Mouse (Mus musculus): ENCODE measurements around the gene Gria4. TPM values are rescaled to one million over a fixed set of nuclear protein-coding genes. Genes with fewer than 3 reads are reported as not detected.
A peak's percentile ranks its signal among the peaks of the same experiment; 100 is the strongest.

Gene Gria4
- polyA plus RNA-seq, 1 experiment from 2014 or later, result 14.8 TPM

DNA sequence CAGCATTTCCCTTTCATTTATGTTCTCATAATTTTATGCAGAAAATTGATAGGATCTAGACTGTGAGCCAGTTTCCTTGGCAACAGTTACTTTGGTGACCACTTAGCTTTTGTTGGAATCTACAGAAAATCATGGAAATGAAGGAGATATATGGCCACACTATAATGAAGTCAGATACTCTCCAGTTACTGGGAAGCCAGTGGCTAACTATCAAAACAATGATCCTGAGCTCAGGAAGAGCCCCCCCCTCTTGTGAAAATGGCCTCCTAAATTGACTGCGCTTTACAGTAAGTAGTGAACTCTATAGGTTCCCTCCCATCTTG, 281.5 kb downstream of the Gria4 start:
- H3K4me3 ChIP-seq (ENCODE audit: low read depth, low read length), result no peak overlapping the region
- peak; percentile 66 for DNase-seq (ENCODE audit: low spot score)
- H3K9me3 ChIP-seq (replicated peaks; ENCODE audit: control insufficient read depth, low read length), result no peaks in the 10 kb centered on the region
- no peak overlapping the region; the same call in 1 of the 2 replicates for H3K27ac ChIP-seq (ENCODE audit: low read depth, low read length)
- H3K27me3 ChIP-seq (replicated peaks; ENCODE audit: control insufficient read depth, insufficient read depth, low read length), result no peaks in the 10 kb centered on the region
- H3K4me1 ChIP-seq (ENCODE audit: control insufficient read depth, insufficient read depth, low read length), result peaks cover 3% of the 10 kb centered on the region
- ATAC-seq, result peak; percentile 76
- no peaks in the 10 kb centered on the region for H3K36me3 ChIP-seq (ENCODE audit: control insufficient read depth, insufficient read depth, low read length)
- H3K9ac ChIP-seq (ENCODE audit: low read length), result no peak overlapping the region
- WGBS, result 94% methylated on average over 1 of the region's 1 CpGs
- no peak overlapping the region for H3K4me2 ChIP-seq (ENCODE audit: low read length)

DNA sequence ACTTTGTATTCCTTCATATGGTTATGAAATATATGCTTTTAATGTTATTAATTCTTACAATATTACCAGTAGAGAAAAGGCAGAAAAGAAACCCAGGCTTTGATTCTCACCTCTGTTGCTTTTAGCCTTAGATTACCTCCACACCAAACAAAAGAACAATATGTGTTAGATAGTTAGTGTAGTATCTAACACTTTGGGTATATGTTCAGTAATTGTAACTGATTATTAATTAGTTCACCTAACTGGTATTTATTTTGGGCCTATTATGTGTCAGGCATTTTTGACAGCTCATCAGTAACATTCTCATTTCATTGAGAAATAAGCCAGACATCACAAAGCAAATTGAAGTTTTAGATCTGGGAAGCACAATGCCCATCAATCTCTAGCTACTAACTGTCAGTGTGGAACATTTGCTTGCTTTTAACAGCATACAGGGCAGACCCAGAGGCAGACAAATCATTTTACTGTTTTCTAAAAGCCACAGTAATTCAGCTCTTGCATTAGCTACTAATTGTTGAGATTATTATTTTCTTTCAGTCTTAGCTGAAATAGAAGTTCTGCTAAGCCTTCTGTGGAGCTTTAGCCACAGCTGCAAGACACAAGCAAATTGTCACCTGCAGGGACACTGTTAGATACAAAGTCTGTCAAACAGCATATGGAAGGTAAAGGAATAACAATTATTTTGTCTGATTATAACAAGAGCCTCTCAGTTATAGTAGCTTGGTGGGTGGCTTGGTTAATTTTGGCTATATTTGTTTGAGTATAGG, 282.1 kb downstream of the Gria4 start:
- no peaks in the 10 kb centered on the region for H3K36me3 ChIP-seq (ENCODE audit: control insufficient read depth, insufficient read depth, low read length)
- H3K9ac ChIP-seq (ENCODE audit: low read length), result no peak overlapping the region
- H3K27ac ChIP-seq (ENCODE audit: low read depth, low read length), result no peak overlapping the region; the same call in 1 of the 2 replicates
- no peaks in the 10 kb centered on the region for H3K27me3 ChIP-seq (replicated peaks; ENCODE audit: control insufficient read depth, insufficient read depth, low read length)
- H3K9me3 ChIP-seq (replicated peaks; ENCODE audit: control insufficient read depth, low read length), result no peaks in the 10 kb centered on the region
- no peak overlapping the region for H3K4me2 ChIP-seq (ENCODE audit: low read length)
- ATAC-seq, result peak; percentile 60; the same call in 1 of the 2 replicates
- DNase-seq (ENCODE audit: low spot score), result no peak
- H3K4me3 ChIP-seq (ENCODE audit: low read depth, low read length), result no peak overlapping the region
- peaks cover 3% of the 10 kb centered on the region for H3K4me1 ChIP-seq (ENCODE audit: control insufficient read depth, insufficient read depth, low read length)

DNA sequence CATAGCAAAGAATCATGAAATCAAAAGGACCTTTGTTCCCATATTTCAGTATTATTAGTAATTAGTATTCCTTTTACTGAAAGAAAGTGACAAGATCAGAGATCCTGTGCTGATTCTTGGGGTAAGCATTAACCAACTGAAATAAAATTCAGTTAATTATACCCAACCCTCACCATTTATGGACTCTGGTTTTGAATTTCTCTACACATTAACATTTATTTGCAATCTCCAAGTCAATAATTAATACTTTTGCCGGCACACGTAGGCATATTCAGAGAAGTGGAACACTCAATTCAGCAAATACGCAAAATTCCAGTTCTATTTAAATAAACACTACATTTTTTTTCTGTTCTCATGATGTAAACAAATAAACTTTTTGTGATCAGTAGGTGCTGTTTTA, 289.9 kb downstream of the Gria4 start:
- H3K9ac ChIP-seq (ENCODE audit: low read length), result no peak overlapping the region
- 91% methylated on average over 3 of the region's 3 CpGs for WGBS
- no peaks in the 10 kb centered on the region for H3K36me3 ChIP-seq (ENCODE audit: control insufficient read depth, insufficient read depth, low read length)
- no peaks in the 10 kb centered on the region for H3K9me3 ChIP-seq (replicated peaks; ENCODE audit: control insufficient read depth, low read length)
- H3K4me3 ChIP-seq (ENCODE audit: low read depth, low read length), result no peak overlapping the region
- H3K27me3 ChIP-seq (replicated peaks; ENCODE audit: control insufficient read depth, insufficient read depth, low read length), result no peaks in the 10 kb centered on the region
- ATAC-seq, result no peak
- H3K4me1 ChIP-seq (ENCODE audit: control insufficient read depth, insufficient read depth, low read length), result no peaks in the 10 kb centered on the region
- H3K4me2 ChIP-seq (ENCODE audit: low read length), result no peak overlapping the region
- no peak overlapping the region for H3K27ac ChIP-seq (ENCODE audit: low read depth, low read length)
- DNase-seq (ENCODE audit: low spot score), result no peak

DNA sequence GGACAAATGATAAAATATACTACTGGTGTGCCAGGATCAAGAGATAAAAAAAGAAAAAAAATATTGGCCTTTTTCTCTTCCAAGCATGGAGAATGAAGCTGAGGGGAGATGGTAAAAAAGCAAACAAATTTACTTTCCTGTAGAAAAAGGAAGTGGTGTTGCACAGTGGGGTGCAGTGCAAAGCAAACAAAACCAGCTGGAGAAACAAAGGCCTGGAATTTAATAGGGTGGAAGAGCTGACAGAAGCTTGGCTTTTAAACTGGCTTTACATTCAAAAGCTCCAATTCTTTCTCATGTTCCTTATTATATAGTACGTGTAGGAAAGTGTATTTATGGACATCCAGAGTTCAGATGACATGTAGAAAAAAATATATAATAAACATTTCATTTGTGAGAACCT, 290.9 kb downstream of the Gria4 start:
- Histone ChIP-seq H3K9me3 (replicated peaks; ENCODE audit: control insufficient read depth, low read length) (no peaks in the 10 kb centered on the region), H3K27ac (ENCODE audit: low read depth, low read length) (no peak overlapping the region), H3K9ac (ENCODE audit: low read length) (no peak overlapping the region), H3K36me3 (ENCODE audit: control insufficient read depth, insufficient read depth, low read length) (no peaks in the 10 kb centered on the region), H3K27me3 (replicated peaks; ENCODE audit: control insufficient read depth, insufficient read depth, low read length) (no peaks in the 10 kb centered on the region), H3K4me3 (ENCODE audit: low read depth, low read length) (no peak overlapping the region), H3K4me1 (ENCODE audit: control insufficient read depth, insufficient read depth, low read length) (no peaks in the 10 kb centered on the region), H3K4me2 (ENCODE audit: low read length) (no peak overlapping the region)
- ATAC-seq (no peak), DNase-seq (ENCODE audit: low spot score) (peak; percentile 0)
- 2% methylated on average over 1 of the region's 1 CpGs for WGBS

DNA sequence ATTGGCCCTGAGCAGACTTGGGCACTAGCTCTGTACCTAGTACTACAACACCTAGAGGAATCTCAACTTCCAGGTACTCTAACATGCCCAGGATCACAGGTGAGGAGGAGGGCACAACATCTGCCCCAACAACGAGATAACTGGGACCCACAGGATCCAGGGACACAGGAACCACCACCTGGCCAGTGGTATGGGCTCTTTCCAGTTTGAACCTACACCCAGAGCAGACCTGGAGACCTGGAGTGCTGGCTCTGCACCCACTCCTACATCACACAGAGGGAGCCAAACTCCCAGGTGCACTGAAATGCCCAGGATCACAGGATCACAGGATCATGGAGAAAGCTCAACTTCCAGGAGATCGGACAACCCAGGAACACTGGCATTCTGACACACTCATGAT, 309.6 kb downstream of the Gria4 start:
- Histone ChIP-seq H3K36me3 (ENCODE audit: control insufficient read depth, insufficient read depth, low read length) (no peaks in the 10 kb centered on the region), H3K4me1 (ENCODE audit: control insufficient read depth, insufficient read depth, low read length) (no peaks in the 10 kb centered on the region), H3K9ac (ENCODE audit: low read length) (no peak overlapping the region), H3K4me3 (ENCODE audit: low read depth, low read length) (no peak overlapping the region), H3K27ac (ENCODE audit: low read depth, low read length) (no peak overlapping the region), H3K27me3 (replicated peaks; ENCODE audit: control insufficient read depth, insufficient read depth, low read length) (no peaks in the 10 kb centered on the region), H3K9me3 (replicated peaks; ENCODE audit: control insufficient read depth, low read length) (no peaks in the 10 kb centered on the region), H3K4me2 (ENCODE audit: low read length) (no peak overlapping the region)
- ATAC-seq (no peak), DNase-seq (ENCODE audit: low spot score) (no peak)
- WGBS, result 96% methylated on average over 2 of the region's 2 CpGs

DNA sequence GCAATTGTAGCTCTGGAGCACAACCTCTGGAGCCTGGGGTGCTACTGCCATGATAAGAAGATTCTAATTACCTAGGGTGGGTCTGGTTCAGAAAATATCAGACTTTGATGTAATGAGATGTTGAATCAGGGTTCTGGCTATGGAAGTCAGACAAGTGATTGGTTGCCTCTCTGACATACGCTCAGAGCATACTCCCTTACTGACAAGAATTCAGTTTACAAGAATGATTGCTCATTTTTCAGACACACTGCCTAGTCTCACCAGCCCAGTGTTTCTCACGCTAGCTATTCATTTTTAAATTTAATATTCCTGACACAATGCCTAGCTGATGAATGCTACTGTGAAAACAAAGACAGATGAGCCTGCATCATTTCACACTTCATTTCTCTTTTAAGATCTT, 311.5 kb downstream of the Gria4 start:
- 79% methylated on average over 2 of the region's 2 CpGs for WGBS
- H3K9ac ChIP-seq (ENCODE audit: low read length), result no peak overlapping the region
- H3K9me3 ChIP-seq (replicated peaks; ENCODE audit: control insufficient read depth, low read length), result no peaks in the 10 kb centered on the region
- ATAC-seq (no peak), DNase-seq (ENCODE audit: low spot score) (no peak)
- H3K36me3 ChIP-seq (ENCODE audit: control insufficient read depth, insufficient read depth, low read length), result no peaks in the 10 kb centered on the region
- no peaks in the 10 kb centered on the region for H3K4me1 ChIP-seq (ENCODE audit: control insufficient read depth, insufficient read depth, low read length)
- no peak overlapping the region for H3K4me3 ChIP-seq (ENCODE audit: low read depth, low read length)
- no peak overlapping the region for H3K27ac ChIP-seq (ENCODE audit: low read depth, low read length)
- no peaks in the 10 kb centered on the region for H3K27me3 ChIP-seq (replicated peaks; ENCODE audit: control insufficient read depth, insufficient read depth, low read length)
- no peak overlapping the region for H3K4me2 ChIP-seq (ENCODE audit: low read length)

DNA sequence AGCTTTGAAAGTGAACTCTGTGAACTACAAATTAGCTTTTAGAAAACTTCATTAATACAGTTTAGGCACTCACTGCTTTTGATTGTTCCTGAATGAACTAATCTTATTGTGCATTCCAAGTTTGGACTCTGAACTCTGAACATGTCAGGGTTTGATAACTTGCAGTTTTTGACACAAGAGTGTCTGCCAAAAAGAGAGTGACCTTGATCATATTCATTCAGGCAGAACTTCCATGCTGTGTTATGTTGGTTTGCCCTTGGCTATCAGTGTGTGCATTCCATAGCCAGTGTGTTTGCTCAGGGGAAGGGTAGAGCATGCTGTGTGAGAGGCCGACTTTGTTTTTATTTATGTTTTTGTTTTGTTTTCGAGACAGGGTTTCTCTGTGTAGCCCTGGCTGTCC, 325.2 kb downstream of the Gria4 start:
- H3K27me3 ChIP-seq (replicated peaks; ENCODE audit: control insufficient read depth, insufficient read depth, low read length), result no peaks in the 10 kb centered on the region
- 60% methylated on average over 2 of the region's 2 CpGs for WGBS
- H3K9me3 ChIP-seq (replicated peaks; ENCODE audit: control insufficient read depth, low read length), result no peaks in the 10 kb centered on the region
- no peak overlapping the region for H3K4me2 ChIP-seq (ENCODE audit: low read length)
- ATAC-seq, result no peak
- no peak overlapping the region for H3K27ac ChIP-seq (ENCODE audit: low read depth, low read length)
- H3K4me3 ChIP-seq (ENCODE audit: low read depth, low read length), result no peak overlapping the region
- no peaks in the 10 kb centered on the region for H3K36me3 ChIP-seq (ENCODE audit: control insufficient read depth, insufficient read depth, low read length)
- no peak overlapping the region for H3K9ac ChIP-seq (ENCODE audit: low read length)
- H3K4me1 ChIP-seq (ENCODE audit: control insufficient read depth, insufficient read depth, low read length), result no peaks in the 10 kb centered on the region
- peak; percentile 8 for DNase-seq (ENCODE audit: low spot score)

DNA sequence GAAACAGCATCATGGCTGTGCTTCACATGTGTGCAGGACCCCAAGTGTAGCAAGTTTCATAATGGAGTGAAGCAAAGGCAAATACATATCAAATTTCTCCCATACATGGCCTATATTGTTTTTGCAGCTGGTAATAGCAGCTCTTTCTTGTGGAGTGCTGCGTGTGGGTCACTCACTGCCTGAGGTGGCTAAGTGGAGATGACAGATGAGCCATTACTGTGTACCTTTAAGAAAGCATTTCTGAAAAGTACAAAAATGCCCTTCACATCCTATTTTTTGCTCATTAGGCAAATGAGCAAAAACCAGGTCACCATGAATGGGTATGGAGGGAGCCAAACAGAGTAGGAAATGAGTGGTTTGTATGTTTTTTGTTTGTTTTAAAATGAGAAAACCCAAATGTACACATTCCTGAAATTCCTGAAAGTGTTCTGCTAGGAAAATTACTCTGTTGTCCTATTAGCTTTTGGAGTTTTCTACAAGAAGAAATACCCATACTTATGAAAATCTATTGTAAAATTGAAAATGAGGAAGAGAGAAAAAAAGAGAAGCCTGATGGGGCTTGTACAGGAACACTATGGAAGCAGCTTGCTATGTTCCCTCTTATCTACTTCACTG, 336.5 kb downstream of the Gria4 start:
- Histone ChIP-seq H3K27ac (ENCODE audit: low read depth, low read length) (no peak overlapping the region), H3K4me2 (ENCODE audit: low read length) (no peak overlapping the region), H3K9ac (ENCODE audit: low read length) (no peak overlapping the region), H3K36me3 (ENCODE audit: control insufficient read depth, insufficient read depth, low read length) (no peaks in the 10 kb centered on the region), H3K9me3 (replicated peaks; ENCODE audit: control insufficient read depth, low read length) (no peaks in the 10 kb centered on the region), H3K4me1 (ENCODE audit: control insufficient read depth, insufficient read depth, low read length) (no peaks in the 10 kb centered on the region), H3K4me3 (ENCODE audit: low read depth, low read length) (no peak overlapping the region), H3K27me3 (replicated peaks; ENCODE audit: control insufficient read depth, insufficient read depth, low read length) (no peaks in the 10 kb centered on the region)
- ATAC-seq (no peak), DNase-seq (ENCODE audit: low spot score) (no peak)
- WGBS, result 81% methylated on average over 1 of the region's 1 CpGs

DNA sequence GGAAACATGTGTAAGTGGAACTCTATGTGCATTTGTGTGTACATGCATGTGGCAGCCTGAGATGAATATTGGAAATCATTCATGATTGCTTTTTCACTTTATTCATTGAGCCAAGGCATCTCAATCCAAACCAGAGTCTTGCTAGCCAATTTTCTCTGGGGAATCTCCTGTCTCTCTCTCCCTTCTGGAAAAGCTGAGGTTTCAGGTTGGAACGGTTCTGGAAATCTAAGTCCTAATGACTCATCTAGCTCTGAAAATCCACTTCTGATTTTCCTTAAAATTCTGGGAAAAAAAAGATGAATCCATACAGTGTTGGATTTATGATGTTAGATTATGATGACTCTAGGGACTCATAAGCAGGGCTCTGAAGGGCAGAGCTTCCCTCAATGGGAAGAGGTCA, 337.8 kb downstream of the Gria4 start:
- WGBS, result 87% methylated on average over 1 of the region's 1 CpGs
- H3K4me3 ChIP-seq (ENCODE audit: low read depth, low read length), result no peak overlapping the region
- H3K4me1 ChIP-seq (ENCODE audit: control insufficient read depth, insufficient read depth, low read length), result no peaks in the 10 kb centered on the region
- H3K27ac ChIP-seq (ENCODE audit: low read depth, low read length), result no peak overlapping the region
- H3K4me2 ChIP-seq (ENCODE audit: low read length), result no peak overlapping the region
- H3K9ac ChIP-seq (ENCODE audit: low read length), result no peak overlapping the region
- H3K27me3 ChIP-seq (replicated peaks; ENCODE audit: control insufficient read depth, insufficient read depth, low read length), result no peaks in the 10 kb centered on the region
- peak; percentile 14 for DNase-seq (ENCODE audit: low spot score)
- H3K36me3 ChIP-seq (ENCODE audit: control insufficient read depth, insufficient read depth, low read length), result no peaks in the 10 kb centered on the region
- ATAC-seq, result no peak
- no peaks in the 10 kb centered on the region for H3K9me3 ChIP-seq (replicated peaks; ENCODE audit: control insufficient read depth, low read length)

All from forebrain, embryonic 14.5 days (tissue).